Mouse (Mus musculus) left cerebral cortex, postnatal 36 days (tissue): ENCODE measurements around the gene Pgm1. TPM values are rescaled to one million over a fixed set of nuclear protein-coding genes. Genes with fewer than 3 reads are reported as not detected.

Experiments
- DNase-seq, 2 experiments: peaks; one replicate each; pipeline ENCODE4 v3.0.0; 2021 to 2022; ENCODE audit warnings: low spot score in 2 of 2, mixed read lengths in 1 of 2
- intact Hi-C: fragments of 180-260 bp; cut with DNase I; formaldehyde crosslinking; loops from one replicate; pipeline ENCODE4 v1.15.1; 2025
- total RNA-seq, 2 experiments: library from RNA; stranded (reverse); gene quantifications; 2 replicates each; pipeline ENCODE4 v1.2.3; 2021

Pgm1 gene
- total RNA-seq, 2 experiments from 2014 or later = 52.5 to 53.8 TPM

DNA sequence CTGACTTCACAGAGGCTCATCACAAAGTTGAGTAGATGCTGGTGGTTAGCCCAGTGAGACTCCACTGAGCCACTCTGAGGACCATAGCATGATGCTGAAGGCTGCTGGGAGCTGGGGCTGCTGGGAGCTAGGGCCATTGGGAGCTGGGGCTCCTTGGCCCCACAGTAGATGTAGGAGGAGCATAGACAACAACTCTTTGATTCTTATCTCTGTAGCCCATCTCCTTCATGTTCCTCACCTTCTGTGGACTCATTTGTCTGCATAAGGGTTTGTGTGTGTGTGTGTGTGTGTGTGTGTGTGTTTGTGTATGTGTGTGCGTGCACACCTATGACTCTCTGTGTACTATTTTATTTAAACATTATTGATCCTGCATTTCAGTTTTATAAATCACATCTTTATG is 18.7 kb downstream of the Pgm1 start:
- DNase-seq = no peak
- intact Hi-C loops = loop anchor here (5.0 kb wide), 1 partner anchor 459 kb away; no protein-coding TSS in a partner anchor

DNA sequence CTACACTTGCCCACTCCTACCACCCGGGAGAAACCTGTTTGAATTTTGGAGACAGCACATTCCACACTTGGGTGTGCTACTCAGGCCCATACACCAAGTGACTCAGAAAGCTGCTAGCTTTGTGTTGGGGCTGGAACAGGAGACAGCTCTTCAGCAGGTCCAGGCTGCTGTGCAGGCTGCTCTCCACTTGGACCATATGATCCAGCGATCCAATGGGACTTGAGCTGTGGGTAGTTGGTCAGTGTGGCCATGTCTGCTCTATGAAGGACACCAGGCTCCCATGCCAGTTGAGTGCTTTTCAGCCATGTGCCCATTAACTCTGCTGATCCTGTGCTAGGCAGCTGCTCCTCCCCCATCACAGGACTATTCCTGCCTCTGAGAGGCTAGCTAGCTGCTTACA is 24.7 kb downstream of the Pgm1 start:
- intact Hi-C loops = loop anchor here (5.0 kb wide), 1 partner anchor 73 kb away; no protein-coding TSS in a partner anchor

DNA sequence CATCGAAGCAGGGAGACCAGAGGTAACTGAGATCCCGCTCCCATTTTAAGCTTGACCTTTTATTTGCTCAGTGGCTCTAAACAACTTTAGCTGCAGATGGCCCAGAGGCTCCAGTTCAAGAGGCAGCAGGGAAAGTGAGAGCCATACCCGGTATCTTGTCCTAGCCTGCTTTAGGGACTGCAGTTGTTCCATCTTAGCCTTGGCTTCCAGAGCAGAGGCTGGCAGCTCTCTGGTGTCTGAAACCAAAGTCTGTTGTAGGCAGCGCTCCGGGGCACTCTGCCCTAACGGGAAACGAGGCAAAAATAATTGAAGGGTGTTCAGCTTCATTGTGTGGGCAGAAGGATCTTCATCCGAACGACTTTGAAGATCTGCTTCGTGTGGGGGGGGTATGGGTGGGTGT is 26.2 kb downstream of the Pgm1 start:
- DNase-seq = no peak
- intact Hi-C loops = no loop called here

More for the DNA sequence above, 24.7 kb downstream of the Pgm1 start:
- DNase-seq = no peak

DNA sequence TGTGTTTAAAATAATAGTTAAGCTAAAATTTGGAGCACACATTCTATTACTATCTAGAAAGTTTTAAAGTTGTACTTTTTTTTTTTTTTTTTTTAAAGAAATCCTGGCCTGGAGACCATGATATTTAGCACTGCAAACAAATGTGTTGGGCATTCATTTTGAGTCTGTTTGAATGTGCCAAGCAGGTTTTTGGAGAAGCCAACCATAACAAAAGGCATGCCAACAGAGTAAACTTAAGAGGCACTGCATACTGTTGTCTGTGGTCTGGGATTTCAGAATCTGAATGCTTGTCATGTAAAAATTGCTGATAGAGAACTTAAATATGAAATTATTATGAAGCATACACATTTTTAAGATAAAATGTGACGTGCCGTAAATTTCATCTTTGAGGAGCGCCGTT is 28.0 kb downstream of the Pgm1 start:
- no peak for DNase-seq
- intact Hi-C loops = no loop called here

DNA sequence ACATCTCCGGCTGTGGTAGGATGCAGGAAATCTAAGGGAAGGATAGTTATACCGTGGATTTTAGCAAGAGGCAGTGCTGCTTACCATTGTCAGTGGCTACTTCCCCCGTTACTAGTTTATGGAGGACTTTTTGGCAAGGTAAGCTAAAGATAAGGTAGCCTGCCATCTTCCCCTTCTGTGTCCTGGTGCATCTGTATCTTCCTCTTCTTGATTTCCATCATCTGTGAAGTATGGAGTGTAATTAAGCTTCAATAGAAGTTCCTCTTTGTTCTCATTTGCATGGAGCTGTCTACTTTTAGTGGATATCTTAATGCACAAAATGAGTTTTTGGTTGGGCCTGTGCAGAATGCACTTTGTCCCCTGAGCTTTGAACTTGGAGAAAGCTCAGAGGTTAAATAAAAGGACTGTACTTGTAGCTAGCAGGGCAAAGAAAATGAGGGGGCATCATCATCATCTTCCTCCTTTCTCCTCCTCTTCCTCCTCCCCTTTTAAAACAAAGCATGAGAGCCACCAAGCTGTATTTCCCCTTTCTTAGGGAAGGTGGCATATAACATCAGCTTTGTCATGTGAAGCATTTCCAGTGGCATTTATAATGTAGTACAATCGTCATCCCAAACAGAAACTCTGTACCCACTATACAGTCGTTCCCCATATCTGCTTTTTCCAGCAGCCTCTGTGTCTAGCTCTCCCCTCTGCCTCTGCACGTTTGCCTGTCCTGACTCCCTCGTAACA is 29.0 kb downstream of the Pgm1 start:
- intact Hi-C loops = no loop called here
- no peak for DNase-seq

DNA sequence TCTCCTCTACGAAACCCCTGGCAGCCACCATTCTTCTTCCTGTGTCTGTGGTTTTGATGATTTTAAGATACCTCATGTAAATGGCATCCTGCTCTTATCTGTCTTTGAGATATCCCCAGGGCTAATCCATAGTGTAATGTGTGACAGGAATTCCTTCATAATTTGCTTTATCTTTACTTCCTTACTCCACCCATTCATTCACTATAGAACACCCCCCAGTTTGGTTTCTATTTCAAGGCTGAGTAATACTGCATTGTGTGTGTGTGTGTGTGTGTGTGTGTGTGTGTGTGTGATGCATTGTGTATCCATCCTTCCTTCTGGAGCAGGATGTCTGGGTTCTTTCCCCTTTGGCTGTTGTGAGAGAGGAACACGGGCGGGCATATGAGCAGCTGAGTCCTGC is 30.1 kb downstream of the Pgm1 start:
- DNase-seq = no peak
- intact Hi-C loops = no loop called here

DNA sequence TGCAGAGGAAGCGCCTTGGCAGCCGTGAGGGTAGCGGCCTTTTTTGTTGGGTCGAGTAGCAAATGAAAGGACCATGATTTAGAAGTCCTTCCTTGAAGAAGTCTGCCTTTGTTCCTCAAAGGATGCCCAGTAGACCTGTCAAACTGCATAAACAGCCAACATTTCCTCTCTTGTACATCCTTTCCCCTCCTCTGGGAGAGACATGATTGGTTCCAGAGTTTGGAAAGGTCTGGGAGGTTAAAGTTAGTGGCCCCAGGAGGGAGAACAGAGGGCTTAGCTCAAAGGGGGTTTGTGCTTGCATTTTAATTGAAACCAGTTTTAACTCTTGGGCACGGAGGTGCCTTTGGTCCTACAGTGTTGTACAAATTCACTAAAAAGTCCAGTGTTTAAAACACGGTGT is 37.3 kb downstream of the Pgm1 start:
- no peak for DNase-seq
- intact Hi-C loops = no loop called here

DNA sequence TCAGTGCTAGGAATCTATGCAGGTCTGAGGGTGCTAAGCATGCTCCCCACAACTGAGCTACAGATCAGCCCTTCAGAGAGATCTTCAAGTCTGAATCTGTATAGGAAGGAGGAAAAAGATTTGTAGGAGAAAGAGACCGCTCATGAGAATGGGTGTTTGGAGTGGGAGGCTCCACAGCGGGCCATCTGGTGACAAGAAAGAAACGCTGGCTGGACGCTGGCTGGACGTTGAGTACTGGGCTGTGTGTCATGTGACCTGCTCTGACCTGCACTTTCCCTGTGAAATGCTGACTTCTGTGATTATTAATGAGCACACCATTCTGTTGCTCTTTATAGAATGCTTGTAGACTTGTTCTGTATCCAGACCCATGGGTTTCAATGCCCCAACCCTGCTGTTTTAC is 40.1 kb downstream of the Pgm1 start:
- DNase-seq = peak; percentile 16 to 25
- intact Hi-C loops = no loop called here

DNA sequence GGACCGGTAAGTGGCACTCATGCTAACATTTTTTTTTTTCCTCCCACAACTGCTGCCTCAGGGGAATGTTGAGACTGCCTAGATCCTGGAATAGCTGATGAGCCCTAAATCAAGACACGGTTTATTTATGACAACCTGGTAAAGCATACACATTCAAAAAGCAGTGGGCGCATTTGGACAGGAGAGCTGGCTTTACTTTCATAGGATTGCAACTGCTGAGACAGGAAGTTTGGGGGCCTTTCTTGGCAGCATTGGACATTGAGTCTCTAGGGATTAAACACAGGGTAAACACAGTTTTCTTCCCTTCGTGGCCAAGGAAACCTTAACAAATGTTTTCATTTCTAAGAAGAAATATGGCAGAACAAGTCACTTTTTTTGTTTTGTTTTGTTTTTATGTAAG is 40.9 kb downstream of the Pgm1 start:
- intact Hi-C loops = no loop called here
- DNase-seq = no peak

DNA sequence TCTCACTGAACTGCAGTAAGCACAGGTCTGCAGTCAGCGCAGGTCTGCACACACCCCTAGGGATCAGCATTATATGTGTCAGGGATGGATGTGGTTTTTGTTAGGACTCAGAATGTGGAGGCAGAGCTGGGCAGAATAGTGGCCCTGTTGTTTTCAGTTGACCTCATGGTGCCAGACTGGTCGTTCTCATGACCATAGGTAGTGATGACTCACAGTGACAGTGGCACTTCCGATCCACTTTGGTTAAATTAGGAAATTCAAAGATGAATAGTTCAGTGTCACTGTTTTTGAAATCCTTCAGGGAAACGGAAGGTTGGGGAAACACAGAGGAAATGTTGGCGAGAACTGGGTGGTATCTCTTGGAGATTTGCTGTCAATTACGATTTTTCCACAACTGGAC is 43.7 kb downstream of the Pgm1 start:
- DNase-seq = no peak
- intact Hi-C loops = no loop called here

DNA sequence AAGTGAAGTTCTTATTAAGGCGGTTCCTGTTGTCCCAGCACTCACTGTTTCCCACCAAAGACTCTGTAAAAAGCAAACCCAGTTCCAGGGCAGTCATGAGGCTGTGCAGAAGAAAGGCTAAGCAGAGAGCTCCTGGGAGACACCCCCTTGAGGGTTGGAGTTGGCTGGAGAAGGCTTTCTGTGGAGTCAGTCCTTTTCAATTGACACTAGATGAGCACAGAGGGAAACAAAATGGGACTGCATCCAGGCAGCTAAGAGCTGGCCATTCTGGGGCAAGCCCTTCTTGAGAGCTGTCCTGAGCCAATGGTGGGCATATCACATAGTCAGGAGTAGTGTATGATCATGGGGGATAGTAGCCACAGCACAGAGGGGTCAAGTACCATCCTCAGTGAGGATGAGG is 44.7 kb downstream of the Pgm1 start:
- no peak for DNase-seq
- intact Hi-C loops = no loop called here

DNA sequence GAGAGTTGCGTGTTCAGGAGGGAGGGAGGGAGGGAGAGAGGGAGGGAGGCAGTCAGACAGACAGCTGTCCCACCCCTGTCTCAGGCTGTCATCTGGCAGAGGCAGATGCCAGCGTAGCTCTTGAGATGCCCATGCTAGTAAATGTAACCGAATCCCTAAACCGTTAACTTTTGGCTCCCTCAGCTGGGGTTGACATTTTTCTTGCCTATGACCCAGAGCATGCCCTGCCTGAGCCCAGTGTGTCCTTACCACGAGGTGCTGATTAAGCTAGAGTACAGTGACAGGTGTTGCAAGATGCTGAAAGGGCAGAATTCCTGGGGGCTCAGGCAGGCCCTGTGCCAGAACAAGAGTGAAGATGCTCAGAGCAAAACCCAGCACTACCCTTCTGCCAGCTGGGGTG is 45.2 kb downstream of the Pgm1 start:
- intact Hi-C loops = no loop called here
- no peak for DNase-seq

DNA sequence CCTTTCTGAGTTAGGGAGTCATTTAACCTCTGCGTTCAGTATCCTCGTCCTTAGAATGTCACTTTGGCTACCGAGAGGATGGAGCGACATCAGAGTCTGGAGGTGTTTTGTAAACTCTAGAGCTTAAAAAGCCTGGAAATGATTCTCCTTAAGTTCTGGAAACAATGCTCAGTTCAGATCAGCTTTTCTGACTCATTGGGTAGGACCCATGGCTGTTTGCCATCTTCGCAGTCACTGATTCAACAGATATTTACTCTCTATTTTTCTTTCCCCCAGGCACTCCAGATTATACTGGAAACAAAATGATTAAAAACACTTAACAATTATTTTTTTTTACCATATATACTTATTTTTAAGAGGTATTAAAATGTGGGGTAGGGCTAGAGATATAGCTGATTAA is 50.1 kb downstream of the Pgm1 start:
- intact Hi-C loops = no loop called here
- DNase-seq = no peak

DNA sequence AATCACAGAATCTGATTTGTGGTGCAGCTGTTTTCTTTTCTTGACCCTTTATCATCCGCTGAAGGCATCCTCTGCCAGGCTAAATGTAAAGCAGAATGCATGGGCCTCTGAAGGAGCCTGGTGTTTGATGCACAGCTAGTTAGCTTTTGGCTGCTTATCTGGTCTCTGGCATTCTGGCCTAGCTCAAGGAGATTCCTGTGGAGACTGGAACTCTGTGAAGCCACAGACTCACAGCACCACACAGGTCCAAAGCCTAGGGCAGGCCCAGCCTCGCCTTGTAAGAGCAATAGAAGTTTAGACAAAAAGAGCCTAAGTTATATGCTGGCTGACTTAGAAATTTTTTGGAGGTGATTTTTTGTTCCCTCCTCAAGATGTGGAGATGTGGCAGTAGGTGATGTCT is 52.0 kb downstream of the Pgm1 start:
- intact Hi-C loops = no loop called here
- no peak for DNase-seq

DNA sequence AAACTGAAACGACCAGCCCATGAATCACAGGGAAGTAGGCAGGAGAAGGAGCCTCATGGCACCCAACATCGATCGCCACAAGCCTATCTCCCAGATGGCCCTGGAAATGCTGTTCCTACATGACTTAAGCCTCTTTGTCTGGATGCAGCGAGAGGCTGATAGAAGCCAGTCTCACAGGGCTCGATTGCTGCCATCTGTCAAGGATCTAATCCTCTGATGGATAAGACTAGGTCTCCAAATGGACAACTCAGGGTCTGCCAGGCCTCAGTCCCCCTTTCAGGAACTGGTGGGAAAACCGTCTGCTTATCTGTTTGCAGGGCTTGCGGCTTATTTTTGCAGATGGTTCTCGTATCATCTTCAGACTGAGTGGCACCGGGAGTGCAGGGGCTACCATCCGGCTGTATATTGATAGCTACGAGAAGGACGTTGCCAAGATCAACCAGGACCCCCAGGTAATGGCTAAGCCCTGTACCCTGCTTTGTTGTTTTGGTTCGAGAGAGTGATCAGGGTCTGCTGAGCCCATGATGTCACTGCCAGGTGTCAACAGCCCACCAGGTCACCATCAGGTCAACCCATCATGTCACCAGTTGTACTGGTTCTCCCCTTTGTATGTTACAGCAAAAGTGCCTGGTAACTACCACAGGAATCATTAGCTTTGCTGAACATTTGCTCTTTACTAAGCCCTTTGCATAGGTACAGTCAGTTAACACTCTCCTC is 54.6 kb downstream of the Pgm1 start:
- intact Hi-C loops = no loop called here
- no peak for DNase-seq

DNA sequence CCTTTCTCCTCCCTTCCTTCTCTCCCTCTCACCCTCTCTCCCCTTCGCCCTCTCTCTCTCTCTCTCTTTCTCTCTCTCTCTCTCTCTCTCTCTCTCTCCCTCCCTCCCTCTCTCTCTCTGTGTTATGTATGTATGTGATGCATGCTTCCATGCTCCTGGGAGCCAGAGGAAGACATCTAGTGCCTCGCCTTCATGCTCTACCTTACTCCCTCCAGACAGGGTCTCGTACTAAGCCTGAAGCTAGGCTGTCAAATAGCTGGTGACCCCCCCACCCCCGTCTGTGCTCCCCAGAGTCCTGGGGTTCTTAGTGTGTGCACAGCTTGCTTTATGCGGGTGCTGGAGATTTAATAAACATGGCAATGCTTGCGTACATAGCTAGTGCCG is 55.1 kb downstream of the Pgm1 start:
- DNase-seq = no peak
- intact Hi-C loops = no loop called here

DNA sequence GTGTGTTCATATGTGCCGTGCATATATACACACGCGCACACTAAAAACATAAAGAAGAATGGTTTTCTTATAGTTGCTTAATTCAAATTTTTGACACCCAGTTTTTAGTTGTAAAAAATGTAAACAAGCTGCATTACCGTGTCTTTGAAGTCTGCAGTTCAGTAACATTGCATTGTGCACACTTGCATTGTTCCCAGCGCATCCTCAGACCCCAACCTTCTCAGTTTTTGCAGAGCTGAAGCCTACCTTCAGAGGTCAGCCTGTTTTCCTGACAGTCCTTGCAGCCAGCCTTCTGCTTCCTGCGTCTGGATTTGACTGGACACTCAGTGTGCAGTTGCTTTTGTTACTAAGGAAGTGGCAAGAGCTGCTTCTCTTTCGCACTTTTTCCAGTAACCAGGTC is 55.9 kb downstream of the Pgm1 start:
- intact Hi-C loops = no loop called here
- DNase-seq = no peak

DNA sequence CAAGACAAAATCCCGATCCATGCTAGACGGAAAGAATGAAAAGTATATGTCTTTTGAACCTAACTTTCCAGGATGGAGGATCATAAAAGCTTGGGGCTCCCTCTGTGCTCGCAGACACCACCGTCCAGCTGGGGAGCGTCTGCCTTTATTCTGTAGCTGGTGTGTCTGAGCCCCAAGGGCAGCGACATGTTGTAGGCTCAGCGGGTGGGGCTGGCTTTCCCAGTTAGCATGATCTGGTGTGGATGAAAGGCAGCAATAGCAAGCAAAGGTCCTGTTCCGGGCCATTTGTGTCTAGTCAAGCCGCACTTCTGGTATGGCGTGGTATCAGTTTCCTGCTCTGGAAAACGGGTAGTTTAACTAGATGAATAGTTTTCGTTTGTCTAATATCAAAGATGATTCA is 56.4 kb downstream of the Pgm1 start:
- DNase-seq = no peak
- intact Hi-C loops = no loop called here

DNA sequence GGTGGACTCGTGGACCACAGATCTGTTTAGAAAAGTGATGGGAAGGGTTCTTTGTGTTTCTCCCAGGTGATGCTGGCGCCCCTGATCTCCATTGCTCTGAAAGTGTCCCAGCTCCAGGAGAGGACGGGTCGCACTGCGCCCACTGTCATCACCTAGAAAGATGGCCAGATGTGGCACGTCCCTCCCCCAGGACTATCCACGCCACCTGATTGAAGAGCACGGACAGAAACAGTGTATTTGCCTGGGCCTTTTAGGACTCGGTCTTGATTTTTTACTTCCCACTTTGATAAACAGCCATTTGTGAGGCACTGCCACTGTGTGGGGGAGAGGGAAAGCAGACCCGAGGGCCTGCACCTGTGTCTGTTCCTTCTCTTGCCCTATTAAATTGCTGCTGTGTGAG is 57.4 kb downstream of the Pgm1 start:
- intact Hi-C loops = no loop called here
- DNase-seq = no peak

DNA sequence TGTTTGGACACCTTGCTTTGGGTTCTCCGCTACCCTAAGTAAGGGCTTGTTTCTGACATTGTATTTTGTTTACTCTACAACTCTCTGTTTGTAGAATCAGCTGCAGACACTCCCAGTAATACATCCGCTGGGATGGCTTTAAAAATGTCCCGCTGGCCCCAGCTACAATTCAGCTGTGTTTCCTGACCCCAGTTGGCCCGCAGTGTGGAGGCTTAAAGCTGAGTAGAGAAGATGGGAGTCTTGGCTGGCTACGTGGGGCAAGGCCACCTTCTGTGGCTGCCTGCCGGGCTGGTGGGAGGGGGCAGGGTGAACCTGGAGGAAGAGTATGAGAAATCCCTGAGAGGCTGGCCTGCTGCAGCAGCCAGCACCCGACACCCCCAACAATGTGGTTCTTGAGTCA is 59.6 kb downstream of the Pgm1 start:
- DNase-seq = no peak
- intact Hi-C loops = no loop called here

DNA sequence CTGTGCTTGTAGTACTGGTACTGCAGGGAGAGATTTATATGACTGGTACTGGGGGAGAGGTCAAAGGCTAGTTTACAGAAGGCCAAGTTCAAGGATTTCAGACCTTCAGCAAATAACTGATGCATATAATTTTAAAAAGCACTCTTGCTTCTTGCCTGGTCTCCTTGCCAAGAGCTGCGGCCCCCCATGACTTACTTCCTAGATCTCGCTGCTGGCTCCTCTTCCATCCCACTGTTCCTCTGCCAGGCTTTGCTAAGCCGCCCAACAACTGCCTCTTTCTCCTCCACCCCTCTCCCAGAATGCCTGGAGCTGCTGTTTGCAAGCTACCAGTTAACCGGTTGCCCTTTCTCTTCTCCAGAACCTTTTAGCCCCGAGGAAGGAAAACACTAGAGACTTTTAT is 71.8 kb downstream of the Pgm1 start:
- DNase-seq = no peak
- intact Hi-C loops = no loop called here

DNA sequence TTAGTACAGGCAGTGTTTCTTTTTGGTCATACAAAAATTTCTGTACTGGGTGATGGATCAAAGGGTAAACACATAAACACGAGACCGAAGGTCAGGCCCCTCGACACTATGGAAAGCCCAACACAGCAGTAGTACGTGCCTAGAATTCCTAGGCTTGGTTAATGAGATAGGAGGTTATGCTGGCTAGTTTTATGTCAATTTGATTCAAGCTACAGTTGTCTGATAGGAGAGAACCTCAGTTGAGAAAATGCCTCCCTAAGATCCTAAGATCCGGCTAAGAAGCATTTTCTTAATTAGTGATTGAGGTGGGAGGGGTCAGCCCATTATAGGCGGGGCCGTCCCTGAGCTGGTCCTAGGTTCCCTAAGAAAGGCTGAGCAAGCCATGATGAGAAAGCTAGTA is 72.6 kb downstream of the Pgm1 start:
- DNase-seq = no peak
- intact Hi-C loops = no loop called here
